Mouse (Mus musculus): ENCODE measurements around the gene Dock8. TPM values are rescaled to one million over a fixed set of nuclear protein-coding genes. Genes with fewer than 3 reads are reported as not detected.

Dock8 gene
- total RNA-seq, 1 experiment: 0.49 TPM

GRCm38 (mm10) chr19:24978852-24979842, 20.2 kb upstream of the Dock8 start:
- Histone ChIP-seq H3K27ac (ENCODE audit: insufficient read depth, low read depth, low read length, poor library complexity, severe bottlenecking) (no peak overlapping the region), H3K36me3 (ENCODE audit: control insufficient read depth, insufficient read depth, low read length, poor library complexity, severe bottlenecking) (no peaks in the 10 kb centered on the region), H3K9ac (ENCODE audit: insufficient read depth, low read depth, low read length, poor library complexity, severe bottlenecking) (no peak overlapping the region), H3K4me3 (ENCODE audit: insufficient read depth in 1 of 2, low read depth in 1 of 2, low read length in 2 of 2, poor library complexity in 1 of 2, severe bottlenecking in 1 of 2) (no peak overlapping the region), H3K9me3 (ENCODE audit: control insufficient read depth, insufficient read depth, low read depth, low read length) (no peaks in the 10 kb centered on the region), H3K4me1 (ENCODE audit: control insufficient read depth in 2 of 2, insufficient read depth in 2 of 2, low read length in 2 of 2, poor library complexity in 1 of 2) (peaks cover 0 to 5% of the 10 kb centered on the region in 2 experiments; a peak in 1 of 4 replicates)
- in situ Hi-C loops (cut with MboI; ENCODE audit: low sequenced_read_pairs in 2 of 2, unreplicated experiment in 2 of 2): no loop called here
- TF ChIP-seq CHD2 (IDR thresholded peaks at IDR 0.05; ENCODE audit: low read depth, low read length) (no peak), HCFC1 (IDR thresholded peaks at IDR 0.05; ENCODE audit: borderline replicate concordance, insufficient read depth, low read length) (no peak), ZC3H11A (IDR thresholded peaks at IDR 0.05; ENCODE audit: borderline replicate concordance, low read depth, low read length) (no peak)
- no peak for DNase-seq (ENCODE audit: low read depth, low spot score)

- Histone ChIP-seq H3K9ac (ENCODE audit: insufficient read depth, low read depth, low read length, poor library complexity, severe bottlenecking) (no peak overlapping the region), H3K9me3 (ENCODE audit: control insufficient read depth, insufficient read depth, low read depth, low read length) (no peaks in the 10 kb centered on the region), H3K4me3 (ENCODE audit: insufficient read depth in 1 of 2, low read depth in 1 of 2, low read length in 2 of 2, poor library complexity in 1 of 2, severe bottlenecking in 1 of 2) (no peak overlapping the region), H3K4me1 (ENCODE audit: control insufficient read depth in 2 of 2, insufficient read depth in 2 of 2, low read length in 2 of 2, poor library complexity in 1 of 2) (peaks cover 0 to 5% of the 10 kb centered on the region in 2 experiments; a peak in 1 of 4 replicates), H3K36me3 (ENCODE audit: control insufficient read depth, insufficient read depth, low read length, poor library complexity, severe bottlenecking) (no peaks in the 10 kb centered on the region), H3K27ac (ENCODE audit: insufficient read depth, low read depth, low read length, poor library complexity, severe bottlenecking) (no peak overlapping the region)
- no peak for DNase-seq (ENCODE audit: low read depth, low spot score)
- in situ Hi-C loops (cut with MboI; ENCODE audit: low sequenced_read_pairs in 2 of 2, unreplicated experiment in 2 of 2): no loop called here
- no peak for TF ChIP-seq HCFC1 (IDR thresholded peaks at IDR 0.05; ENCODE audit: borderline replicate concordance, insufficient read depth, low read length)
- no peak for TF ChIP-seq CHD2 (IDR thresholded peaks at IDR 0.05; ENCODE audit: low read depth, low read length)
- TF ChIP-seq ZNF384 (IDR thresholded peaks at IDR 0.05; ENCODE audit: low read depth, low read length): no peak
- no peak for TF ChIP-seq ZC3H11A (IDR thresholded peaks at IDR 0.05; ENCODE audit: borderline replicate concordance, low read depth, low read length)
- 0 out of 2 replicates have a peak, but pooled peaks have one; percentile 18 for TF ChIP-seq MAFK (IDR thresholded peaks at IDR 0.05; ENCODE audit: insufficient read depth, low read depth, low read length)
Measured at GRCm38 (mm10) chr19:24981294-24981693, 18.0 kb upstream of the Dock8 start.

- H3K4me1 ChIP-seq (ENCODE audit: control insufficient read depth in 2 of 2, insufficient read depth in 2 of 2, low read length in 2 of 2, poor library complexity in 1 of 2): peaks cover 0 to 5% of the 10 kb centered on the region in 2 experiments; a peak in 1 of 4 replicates
- no peak for TF ChIP-seq HCFC1 (IDR thresholded peaks at IDR 0.05; ENCODE audit: borderline replicate concordance, insufficient read depth, low read length)
- 0 out of 2 replicates have a peak, but pooled peaks have one; percentile 17 for TF ChIP-seq MAFK (IDR thresholded peaks at IDR 0.05; ENCODE audit: insufficient read depth, low read depth, low read length)
- DNase-seq (ENCODE audit: low read depth, low spot score): no peak
- no peak overlapping the region for H3K9ac ChIP-seq (ENCODE audit: insufficient read depth, low read depth, low read length, poor library complexity, severe bottlenecking)
- H3K36me3 ChIP-seq (ENCODE audit: control insufficient read depth, insufficient read depth, low read length, poor library complexity, severe bottlenecking): no peaks in the 10 kb centered on the region
- no peaks in the 10 kb centered on the region for H3K9me3 ChIP-seq (ENCODE audit: control insufficient read depth, insufficient read depth, low read depth, low read length)
- H3K4me3 ChIP-seq (ENCODE audit: insufficient read depth in 1 of 2, low read depth in 1 of 2, low read length in 2 of 2, poor library complexity in 1 of 2, severe bottlenecking in 1 of 2): no peak overlapping the region
- no peak overlapping the region for H3K27ac ChIP-seq (ENCODE audit: insufficient read depth, low read depth, low read length, poor library complexity, severe bottlenecking)
- in situ Hi-C loops (cut with MboI; ENCODE audit: low sequenced_read_pairs in 2 of 2, unreplicated experiment in 2 of 2): no loop called here
Measured at GRCm38 (mm10) chr19:24983050-24983449, 16.3 kb upstream of the Dock8 start.

GRCm38 (mm10) chr19:24983857-24984498, 15.4 kb upstream of the Dock8 start:
- Histone ChIP-seq H3K9me3 (ENCODE audit: control insufficient read depth, insufficient read depth, low read depth, low read length) (no peaks in the 10 kb centered on the region), H3K9ac (ENCODE audit: insufficient read depth, low read depth, low read length, poor library complexity, severe bottlenecking) (no peak overlapping the region), H3K36me3 (ENCODE audit: control insufficient read depth, insufficient read depth, low read length, poor library complexity, severe bottlenecking) (no peaks in the 10 kb centered on the region), H3K4me1 (ENCODE audit: control insufficient read depth in 2 of 2, insufficient read depth in 2 of 2, low read length in 2 of 2, poor library complexity in 1 of 2) (peaks cover 0 to 5% of the 10 kb centered on the region in 2 experiments; a peak in 1 of 4 replicates), H3K27ac (ENCODE audit: insufficient read depth, low read depth, low read length, poor library complexity, severe bottlenecking) (no peak overlapping the region), H3K4me3 (ENCODE audit: insufficient read depth in 1 of 2, low read depth in 1 of 2, low read length in 2 of 2, poor library complexity in 1 of 2, severe bottlenecking in 1 of 2) (no peak overlapping the region)
- no peak for TF ChIP-seq MAFK (IDR thresholded peaks at IDR 0.05; ENCODE audit: insufficient read depth, low read depth, low read length)
- TF ChIP-seq ZC3H11A (IDR thresholded peaks at IDR 0.05; ENCODE audit: borderline replicate concordance, low read depth, low read length): no peak
- TF ChIP-seq CHD2 (IDR thresholded peaks at IDR 0.05; ENCODE audit: low read depth, low read length): no peak
- no peak for DNase-seq (ENCODE audit: low read depth, low spot score)
- in situ Hi-C loops (cut with MboI; ENCODE audit: low sequenced_read_pairs in 2 of 2, unreplicated experiment in 2 of 2): no loop called here

All from ES-E14 (cell line).